Mouse (Mus musculus): Measurements from ENCODE around the gene Dnm1.
"Not testable (repeated sequence)": the region's sequence is repeated elsewhere in the genome, so short reads cannot be mapped to it uniquely, and the experiment has no call there.

Gene Dnm1

DNA sequence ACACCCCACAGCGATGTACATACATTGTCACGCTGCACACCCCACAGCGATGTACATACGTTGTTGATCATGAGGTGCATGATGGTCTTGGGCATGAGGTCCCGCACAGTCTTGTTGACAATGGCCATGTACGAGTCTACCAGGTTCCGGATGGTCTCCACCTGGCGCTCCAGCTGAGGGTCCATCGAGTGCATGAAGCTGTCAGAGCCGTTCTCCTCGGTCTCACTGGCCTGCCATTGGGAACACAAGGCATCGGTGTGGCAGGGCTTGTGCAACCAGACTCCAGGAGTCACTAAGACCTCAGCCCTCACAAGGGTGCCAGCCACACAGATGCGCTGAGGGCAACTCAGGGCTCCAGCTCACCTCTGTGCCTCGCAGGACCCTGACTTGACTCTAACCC, 38.3 kb downstream of the Dnm1 start:
- DNase-seq (ENCODE audit: low spot score in 2 of 2), result no peak

GRCm38 (mm10) chr2:32312318-32312964, 40.7 kb downstream of the Dnm1 start:
- DNase-seq (ENCODE audit: low spot score in 2 of 2), result peak; percentile 72 to 82

- no peak for DNase-seq (ENCODE audit: low spot score in 2 of 2)
Observed at GRCm38 (mm10) chr2:32311443-32312317, 41.5 kb downstream of the Dnm1 start.

DNA sequence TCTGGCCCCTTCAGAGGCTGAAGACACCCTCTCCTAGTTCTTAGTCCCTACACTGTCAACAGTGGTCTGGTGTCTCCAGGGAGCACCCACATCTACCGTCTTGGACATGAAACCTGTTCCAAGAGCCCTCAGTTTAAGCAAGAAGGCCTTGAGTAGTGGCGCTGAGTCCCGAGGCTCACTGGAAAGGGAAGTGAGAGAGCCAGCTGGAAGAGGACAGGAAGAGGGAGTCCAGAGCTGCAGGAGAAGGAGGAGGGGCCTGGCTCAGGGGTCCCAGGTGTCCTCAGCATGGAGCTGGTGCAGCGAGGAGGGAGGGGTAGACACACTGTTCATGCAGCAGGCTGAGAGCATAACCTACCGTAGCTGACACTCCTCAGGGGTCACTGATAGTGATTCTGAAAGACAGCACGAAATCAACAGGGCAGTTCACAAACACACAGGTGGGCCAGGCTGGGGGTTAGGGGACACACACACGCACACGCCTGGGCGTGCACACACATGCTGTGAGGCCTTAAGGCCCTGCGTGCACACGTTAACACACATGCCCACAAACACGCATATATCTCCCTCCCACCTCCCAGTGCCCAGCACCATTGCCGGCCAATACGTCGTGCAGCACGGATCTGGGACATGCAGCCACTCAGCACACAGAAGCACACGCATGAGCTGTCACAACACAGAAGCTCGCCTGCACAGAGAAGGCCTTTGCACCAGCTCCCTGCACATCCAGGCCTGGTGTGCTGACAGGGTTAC, 42.9 kb downstream of the Dnm1 start:
- DNase-seq (ENCODE audit: low spot score in 2 of 2), result no peak

DNA sequence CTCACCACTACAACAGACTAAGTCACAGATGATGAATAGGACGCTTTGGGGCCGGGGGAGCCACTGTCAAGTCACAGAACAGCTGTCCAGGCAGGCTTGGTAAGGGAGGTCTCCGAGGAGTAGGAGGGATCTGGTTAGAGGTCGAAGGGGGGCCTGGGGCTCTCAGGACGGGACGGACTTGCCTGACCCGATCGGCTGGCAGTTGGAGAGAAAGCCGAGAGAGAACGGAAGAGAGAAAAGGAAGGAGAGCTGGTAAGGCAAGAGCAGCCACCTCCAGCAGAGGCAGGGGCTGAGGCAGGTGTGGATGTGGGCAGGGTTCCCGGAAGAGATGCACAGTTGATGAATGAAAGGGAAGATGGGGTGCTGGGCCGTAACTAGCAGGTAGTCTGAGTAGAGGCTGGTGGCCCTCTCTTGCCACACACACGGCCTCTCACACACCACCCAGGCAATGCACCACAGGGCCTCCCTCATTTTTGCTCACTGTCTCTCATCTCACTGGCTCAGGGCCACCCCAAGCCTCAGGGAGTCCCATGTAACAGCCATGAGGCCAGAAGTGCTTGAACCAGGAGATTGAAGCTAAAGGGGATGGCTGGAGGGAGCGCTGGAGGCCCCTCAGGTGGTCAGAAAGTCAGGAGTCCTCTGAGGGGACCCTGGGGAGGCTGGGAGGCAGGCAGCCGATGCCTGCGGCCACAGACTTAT, 44.1 kb downstream of the Dnm1 start:
- DNase-seq (ENCODE audit: low spot score in 2 of 2), result no peak

GRCm38 (mm10) chr2:32307941-32308760, 45.0 kb downstream of the Dnm1 start:
- DNase-seq (ENCODE audit: low spot score in 2 of 2), result peak; percentile 43 to 58

- no peak for DNase-seq (ENCODE audit: low spot score in 2 of 2)
Observed at GRCm38 (mm10) chr2:32307247-32307798, 45.8 kb downstream of the Dnm1 start.

GRCm38 (mm10) chr2:32306176-32306575, 47.0 kb downstream of the Dnm1 start:
- no peak for DNase-seq (ENCODE audit: low spot score in 2 of 2)

- DNase-seq (ENCODE audit: low spot score in 2 of 2), result no peak
Observed at GRCm38 (mm10) chr2:32305668-32306067, 47.5 kb downstream of the Dnm1 start.

DNA sequence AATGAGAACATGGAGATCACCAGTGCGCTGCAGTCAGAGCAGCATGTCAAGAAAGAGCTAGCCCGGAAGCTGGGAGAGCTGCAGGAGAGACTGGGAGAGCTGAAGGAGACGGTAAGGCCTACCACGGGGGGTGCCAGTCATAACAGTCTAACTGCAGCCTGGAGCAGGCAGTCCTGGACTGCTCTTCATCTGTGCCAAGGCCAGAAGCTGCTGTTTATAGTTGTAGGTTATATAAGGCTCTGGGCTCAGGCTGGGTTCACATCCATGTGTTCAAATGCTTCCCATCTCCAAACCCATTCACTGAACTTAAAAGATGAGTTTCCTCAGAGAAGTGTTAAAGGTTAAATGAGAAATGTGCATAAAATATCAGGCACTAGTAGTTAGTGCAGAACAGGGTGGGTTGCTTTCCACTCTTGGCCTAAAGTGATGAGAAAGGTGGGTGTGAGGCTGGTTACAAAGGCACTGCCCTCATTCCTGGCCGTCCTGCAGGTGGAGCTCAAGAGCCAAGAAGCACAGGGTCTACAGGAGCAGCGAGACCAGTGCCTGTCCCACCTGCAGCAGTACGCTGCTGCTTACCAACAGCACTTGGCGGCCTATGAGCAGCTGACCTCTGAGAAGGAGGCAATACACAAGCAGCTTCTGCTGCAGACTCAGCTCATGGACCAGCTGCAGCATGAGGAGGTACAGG, 48.8 kb downstream of the Dnm1 start:
- peak in 1 of 2 experiments; percentile 46 for DNase-seq (ENCODE audit: low spot score in 2 of 2)

GRCm38 (mm10) chr2:32302952-32303351, 50.2 kb downstream of the Dnm1 start:
- DNase-seq (ENCODE audit: low spot score in 2 of 2), result no peak

DNA sequence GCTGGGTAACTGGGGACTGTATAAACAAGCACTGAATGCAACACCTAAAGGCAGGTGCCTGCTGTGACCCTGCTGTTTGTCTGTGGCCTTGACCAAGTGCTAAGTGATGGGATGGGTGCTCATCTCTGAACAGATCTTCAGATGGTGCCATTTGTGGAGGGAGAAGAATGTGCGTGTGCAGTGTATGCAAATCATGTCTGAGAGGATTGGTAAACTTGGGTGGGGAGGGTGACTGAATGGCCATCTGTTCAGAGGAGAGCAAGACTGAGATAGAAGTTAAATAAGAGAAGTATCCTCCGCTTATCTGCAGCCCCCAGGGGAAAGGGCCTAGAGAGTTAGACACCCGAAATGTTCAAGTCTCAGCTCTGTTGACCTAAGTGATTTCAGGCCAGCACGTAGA, 53.7 kb downstream of the Dnm1 start:
- no peak for DNase-seq (ENCODE audit: low spot score in 2 of 2)

DNA sequence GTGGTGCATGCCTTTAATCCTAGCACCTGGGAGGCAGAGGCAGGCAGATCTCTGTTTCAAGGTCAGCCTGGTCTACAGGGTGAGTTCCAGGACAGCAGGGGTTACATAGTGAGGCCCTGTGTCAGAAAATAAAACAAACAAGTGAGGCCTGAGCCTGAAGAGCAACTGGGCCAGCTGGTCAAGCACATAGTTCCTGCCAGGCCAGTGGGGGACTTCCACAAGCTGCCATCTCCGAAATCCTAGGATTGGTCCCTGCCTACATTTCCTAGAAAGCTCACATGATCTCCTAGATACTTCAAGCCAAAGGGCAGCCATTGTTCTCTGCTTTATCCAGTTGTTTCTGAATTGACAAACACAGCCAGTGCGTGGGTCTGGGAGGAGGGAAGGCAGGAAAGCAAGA, 57.3 kb downstream of the Dnm1 start:
- DNase-seq (ENCODE audit: low spot score in 2 of 2), result not testable (repeated sequence)

GRCm38 (mm10) chr2:32295285-32295684, 57.9 kb downstream of the Dnm1 start:
- DNase-seq (ENCODE audit: low spot score in 2 of 2), result no peak

- DNase-seq (ENCODE audit: low spot score in 2 of 2), result no peak
Observed at GRCm38 (mm10) chr2:32294348-32294747, 58.8 kb downstream of the Dnm1 start.

GRCm38 (mm10) chr2:32289578-32289977, 63.6 kb downstream of the Dnm1 start:
- peak; percentile 26 to 33 for DNase-seq (ENCODE audit: low spot score in 2 of 2)

DNA sequence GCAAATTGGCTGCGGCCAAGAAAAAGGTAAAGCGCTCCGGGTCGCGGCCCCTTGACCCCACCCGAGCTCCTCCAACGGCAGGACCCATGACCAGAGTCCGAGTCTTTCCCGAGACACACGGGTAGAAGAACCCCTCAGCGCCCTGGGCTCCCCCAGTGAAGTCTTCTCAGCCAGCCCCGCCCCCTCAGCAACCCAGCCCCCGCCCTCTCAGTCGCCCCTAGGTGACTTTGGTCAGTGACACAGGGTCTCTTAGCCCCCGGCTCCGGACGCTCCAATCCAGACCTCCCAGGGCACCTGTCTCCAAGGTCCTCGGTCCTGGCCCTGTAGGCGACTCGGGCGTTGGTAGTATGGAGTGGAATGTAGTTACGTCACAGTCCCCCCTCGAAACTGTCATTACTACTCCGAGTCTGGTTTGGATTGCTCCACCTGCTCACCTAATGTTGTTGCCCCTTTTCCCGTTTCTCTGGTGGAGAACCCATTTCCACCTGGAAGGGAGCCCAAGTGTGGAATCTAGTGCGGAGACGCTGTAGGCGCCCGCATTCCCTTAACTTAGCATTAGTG, 64.7 kb downstream of the Dnm1 start:
- no peak for DNase-seq (ENCODE audit: low spot score in 2 of 2)

- DNase-seq (ENCODE audit: low spot score in 2 of 2), result peak; percentile 95 to 97
Observed at GRCm38 (mm10) chr2:32287923-32288367, 65.2 kb downstream of the Dnm1 start, which contains the start of gene Swi5. Gene Swi5, minus strand, starts transcription at chr2:32288075.

DNA sequence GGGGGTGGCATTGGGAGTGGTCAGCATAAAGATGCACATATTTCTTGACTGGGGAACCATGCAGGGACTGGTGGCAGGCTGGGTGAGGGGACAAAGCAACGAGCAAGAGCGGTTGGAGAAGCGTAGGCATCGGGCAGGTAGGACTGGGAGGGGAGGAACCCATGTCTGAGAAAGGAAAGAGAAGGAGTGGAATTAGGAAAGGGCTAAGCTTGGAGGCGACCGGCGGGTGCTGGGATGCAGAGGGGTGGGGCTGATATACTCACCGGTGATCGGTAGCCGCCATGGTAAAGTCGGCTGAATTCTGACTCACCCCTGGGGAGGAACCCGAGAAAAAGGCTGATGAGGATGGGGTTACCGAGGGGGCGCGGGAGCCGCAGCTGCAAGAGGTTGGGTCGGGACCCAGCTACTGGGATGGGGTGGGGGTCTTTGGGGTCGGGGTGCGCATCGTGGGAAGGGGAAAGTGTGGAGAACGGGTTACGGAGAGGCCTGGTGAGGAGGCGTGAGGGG, 65.8 kb downstream of the Dnm1 start, which contains the start of gene Golga2:
TSS of gene Golga2 (plus strand) at position 51 of the 507 bp plus-strand sequence.
- no peak for DNase-seq (ENCODE audit: low spot score in 2 of 2)

All from natural killer cell, adult 2 months (primary cell).